In genomic region chr19:5468374-5468773, GRCm38 (mm10) we compare ENCODE assay signal across 13 mouse cellular contexts. TPM values are rescaled to one million over a fixed set of nuclear protein-coding genes. Genes with fewer than 3 reads are reported as not detected.
DNase-seq lines count a peak whose midpoint lies in the region; ATAC-seq lines count a peak whose summit lies in the region.
"Had no signal": no experiment of that assay in that cellular context is flagged by ENCODE, and none has a peak within 500 bp of the region (broad histone marks: within the 10 kb centered on the region; RNA-seq: fewer than 3 reads in every experiment).

Gene Ctsw (minus strand): TSS chr19:5468507.

- H3K4me3 ChIP-seq in limb, embryonic 15.5 days, result no peak within 1 kb of the TSS
- H3K4me3 ChIP-seq in kidney, embryonic 16.5 days (ENCODE audit: low read length), result no peak within 1 kb of the TSS
- H3K4me3 ChIP-seq: forebrain, embryonic 12.5 days; gastrocnemius, adult 2 months; liver, embryonic 15.5 days had no signal

- 53% methylated on average over 5 of the region's 5 CpGs for WGBS in limb, embryonic 15.5 days
- WGBS in kidney, embryonic 16.5 days, result 61% methylated on average over 5 of the region's 5 CpGs

- H3K9ac ChIP-seq in limb, embryonic 15.5 days, result no peak within 1 kb of the TSS
- H3K9ac ChIP-seq in kidney, embryonic 16.5 days (replicated peaks; ENCODE audit: low read length), result no peak within 1 kb of the TSS
- H3K9ac ChIP-seq: forebrain, embryonic 12.5 days; liver, embryonic 15.5 days had no signal

- ATAC-seq in limb, embryonic 15.5 days (ENCODE audit: insufficient number of reproducible peaks, low FRiP score, low TSS enrichment, low read depth), result no peak
- no peak for ATAC-seq in megakaryocyte-erythroid progenitor cell, adult 5-6 weeks (replicated peaks; ENCODE audit: low FRiP score, low TSS enrichment, poor library complexity, severe bottlenecking)
- no peak for ATAC-seq in kidney, embryonic 16.5 days (ENCODE audit: low FRiP score, low TSS enrichment)

- peaks cover 42% of the 10 kb centered on the region for H3K36me3 ChIP-seq in limb, embryonic 15.5 days
- H3K36me3 ChIP-seq in kidney, embryonic 16.5 days (ENCODE audit: insufficient read depth, low read length), result peaks cover 40% of the 10 kb centered on the region

- peaks cover 15% of the 10 kb centered on the region for H3K4me1 ChIP-seq in limb, embryonic 15.5 days
- peaks cover 11% of the 10 kb centered on the region; the same call in 1 of the 2 replicates for H3K4me1 ChIP-seq in kidney, embryonic 16.5 days (ENCODE audit: insufficient read depth, low read length)

- no peak within 1 kb of the TSS for H3K4me2 ChIP-seq in limb, embryonic 15.5 days
- no peak within 1 kb of the TSS for H3K4me2 ChIP-seq in kidney, embryonic 16.5 days (replicated peaks; ENCODE audit: low read depth, low read length)
- H3K4me2 ChIP-seq: forebrain, embryonic 12.5 days; liver, embryonic 15.5 days had no signal

- no peaks in the 10 kb centered on the region for H3K9me3 ChIP-seq in limb, embryonic 15.5 days
- no peaks in the 10 kb centered on the region for H3K9me3 ChIP-seq in kidney, embryonic 16.5 days (ENCODE audit: low read length)
- H3K9me3 ChIP-seq: forebrain, embryonic 12.5 days; liver, embryonic 15.5 days had no signal

- 0 out of 2 replicates have a peak within 1 kb of the TSS, but pooled peaks have one; percentile 18 for H3K27ac ChIP-seq in limb, embryonic 15.5 days
- H3K27ac ChIP-seq in kidney, embryonic 16.5 days (ENCODE audit: low read length), result no peak within 1 kb of the TSS
- H3K27ac ChIP-seq: forebrain, embryonic 12.5 days; gastrocnemius, adult 2 months; liver, embryonic 15.5 days had no signal

- no peaks in the 10 kb centered on the region for H3K27me3 ChIP-seq in limb, embryonic 15.5 days
- no peaks in the 10 kb centered on the region for H3K27me3 ChIP-seq in kidney, embryonic 16.5 days (ENCODE audit: insufficient read depth, low read length)
- H3K27me3 ChIP-seq: forebrain, embryonic 12.5 days had no signal

- DNase-seq in heart, adult 11 months, result peak; percentile 91
- DNase-seq in heart, adult 18-20 months, result no peak
- DNase-seq in R1 (ENCODE audit: low read depth, low spot score), result peak; percentile 61
- DNase-seq in thymus, postnatal 10 days (ENCODE audit: low spot score in 2 of 2), result peak; percentile 67 to 69
- no peak for DNase-seq in lung, adult 18-20 months
- DNase-seq: adrenal gland, postnatal 10 days; cerebellum, adult 2 months; gastrocnemius, adult 2 months had no signal

RNA-seq across cellular contexts. Expression of gene Ctsw, which starts in this region (rescaled TPM):
- total RNA-seq in heart, adult 18-20 months (2021), result 1 to 10 TPM in 1 of 2 experiments, under 1 TPM in 1; 0.25 to 1.5 TPM
- polyA plus RNA-seq in limb, embryonic 15.5 days (2015; fragmentation: Nextera tagmentation; extraction: Ambion mirVana), result 0.82 and 1.7 TPM in 2 replicates
- total RNA-seq in megakaryocyte-erythroid progenitor cell, adult 5-6 weeks (2014; fragmentation: Nextera tagmentation), result 4.9 and 10.5 TPM in 2 replicates
- total RNA-seq in megakaryocyte-erythroid progenitor cell, adult 5-6 weeks (2017), result 0.53 and 8.4 TPM in 2 replicates
- 1.9 and 2.1 TPM in 2 replicates for polyA plus RNA-seq in kidney, embryonic 16.5 days (2015; fragmentation: Nextera tagmentation; extraction: Ambion mirVana)
- total RNA-seq: gastrocnemius, adult 2 months had no signal

Comparison
In these comparisons a context has a peak if more than half of its experiments do, and no peak if none do; other contexts are left out.
1. DNase-seq: peak in heart, adult 11 months (single experiment), R1 (single experiment) and thymus, postnatal 10 days (2 of 2); none in heart, adult 18-20 months (0 of 2) and lung, adult 18-20 months (0 of 2).